Mouse (Mus musculus): ENCODE results near the gene Tfb1m. TPM values are rescaled to one million over a fixed set of nuclear protein-coding genes. Genes with fewer than 3 reads are reported as not detected.

The Tfb1m gene
- total and polyA plus RNA-seq, 2 experiments from 2014 or later = 7.9 to 10.9 TPM

- DNase-seq (ENCODE audit: low spot score) (no peak), ATAC-seq (no peak)
- Histone ChIP-seq H3K36me3 (ENCODE audit: insufficient read depth, low read length) (no peaks in the 10 kb centered on the region), H3K4me3 (ENCODE audit: low read length) (no peak overlapping the region), H3K27me3 (ENCODE audit: insufficient read depth, low read length) (no peaks in the 10 kb centered on the region), H3K4me1 (ENCODE audit: insufficient read depth, low read length) (no peaks in the 10 kb centered on the region), H3K9ac (replicated peaks; ENCODE audit: low read length) (no peak overlapping the region), H3K27ac (no peak overlapping the region), H3K9me3 (ENCODE audit: low read length) (no peaks in the 10 kb centered on the region), H3K4me2 (ENCODE audit: low read depth, low read length) (no peak overlapping the region)
- 32% methylated on average over 9 of the region's 9 CpGs for WGBS
- no peak for TF ChIP-seq CTCF (IDR thresholded peaks at IDR 0.05; ENCODE audit: low read depth)
These were observed 41.2 kb downstream of the Tfb1m start for GRCm38 (mm10) chr17:3516406-3516805.

DNA sequence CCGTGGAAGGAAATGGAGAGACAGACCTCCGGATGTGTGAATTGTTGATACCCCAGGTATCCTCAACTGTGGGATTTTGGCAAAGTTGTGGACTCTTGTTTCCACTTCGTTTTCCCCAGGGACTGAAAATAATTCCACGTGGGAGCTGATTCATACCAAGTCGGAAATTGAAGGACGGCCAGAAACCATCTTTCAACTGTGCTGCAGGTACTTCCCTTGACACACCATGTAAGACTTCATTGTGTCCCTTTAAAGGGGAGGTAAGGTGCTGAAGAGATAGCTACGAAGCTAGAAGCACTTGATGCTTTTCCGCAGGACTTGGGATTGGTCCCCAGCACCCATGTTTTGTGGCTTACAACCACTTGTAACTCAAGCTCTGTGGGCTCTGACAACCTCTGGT is 41.7 kb downstream of the Tfb1m start:
- Histone ChIP-seq H3K4me3 (ENCODE audit: low read length) (no peak overlapping the region), H3K9ac (replicated peaks; ENCODE audit: low read length) (no peak overlapping the region), H3K27ac (no peak overlapping the region), H3K4me2 (ENCODE audit: low read depth, low read length) (no peak overlapping the region), H3K27me3 (ENCODE audit: insufficient read depth, low read length) (no peaks in the 10 kb centered on the region), H3K9me3 (ENCODE audit: low read length) (no peaks in the 10 kb centered on the region), H3K4me1 (ENCODE audit: insufficient read depth, low read length) (no peaks in the 10 kb centered on the region), H3K36me3 (ENCODE audit: insufficient read depth, low read length) (no peaks in the 10 kb centered on the region)
- DNase-seq (ENCODE audit: low spot score) (no peak), ATAC-seq (no peak)
- TF ChIP-seq CTCF (IDR thresholded peaks at IDR 0.05; ENCODE audit: low read depth) = no peak
- 95% methylated on average over 8 of the region's 8 CpGs for whole genome bisulfite sequencing

DNA sequence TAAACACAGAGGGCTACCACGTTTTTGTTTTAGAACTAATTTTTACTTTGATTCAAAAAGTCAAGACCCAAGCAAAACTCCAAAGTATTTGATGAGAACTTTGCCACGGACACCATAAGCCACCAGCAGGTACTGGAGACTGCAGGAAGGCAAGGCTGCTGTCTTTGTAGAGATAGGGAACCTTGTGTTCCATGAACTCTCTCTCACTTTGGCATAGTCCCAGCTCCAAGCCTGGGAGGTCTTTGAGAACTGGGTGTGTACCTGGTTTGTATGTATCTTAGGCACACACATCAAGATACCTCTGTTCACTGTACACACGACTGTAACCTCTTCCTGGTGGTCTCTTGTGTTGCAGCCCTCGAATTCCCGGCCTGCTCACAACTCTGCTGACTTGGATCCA is 43.3 kb downstream of the Tfb1m start:
- no peak for TF ChIP-seq CTCF (IDR thresholded peaks at IDR 0.05; ENCODE audit: low read depth)
- no peaks in the 10 kb centered on the region for H3K4me1 ChIP-seq (ENCODE audit: insufficient read depth, low read length)
- DNase-seq (ENCODE audit: low spot score) = no peak
- no peak overlapping the region for H3K9ac ChIP-seq (replicated peaks; ENCODE audit: low read length)
- H3K4me3 ChIP-seq (ENCODE audit: low read length) = no peak overlapping the region
- WGBS = 90% methylated on average over 5 of the region's 5 CpGs
- no peaks in the 10 kb centered on the region for H3K9me3 ChIP-seq (ENCODE audit: low read length)
- H3K36me3 ChIP-seq (ENCODE audit: insufficient read depth, low read length) = no peaks in the 10 kb centered on the region
- ATAC-seq = no peak
- no peak overlapping the region for H3K27ac ChIP-seq
- no peak overlapping the region for H3K4me2 ChIP-seq (ENCODE audit: low read depth, low read length)
- no peaks in the 10 kb centered on the region for H3K27me3 ChIP-seq (ENCODE audit: insufficient read depth, low read length)

DNA sequence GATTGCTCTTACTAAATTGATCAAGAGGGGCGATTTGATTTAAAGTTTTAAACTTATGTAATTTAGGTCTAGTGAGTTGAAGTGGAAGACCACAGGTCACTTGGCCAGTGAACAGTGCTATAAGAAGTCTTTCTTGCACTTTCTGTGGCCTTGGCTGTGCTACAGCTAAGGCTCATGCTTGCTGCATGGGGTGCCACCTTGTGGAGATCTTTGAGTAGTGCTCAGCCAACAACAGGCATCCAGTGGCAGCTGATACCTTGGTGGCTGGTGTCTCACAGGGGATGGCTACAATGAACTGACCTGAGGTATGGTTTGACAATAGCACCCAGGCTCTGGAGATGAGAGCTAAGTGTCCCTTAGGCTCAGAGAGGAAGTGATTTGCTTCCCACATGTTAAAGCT is 47.7 kb downstream of the Tfb1m start:
- peak; percentile 88 for DNase-seq (ENCODE audit: low spot score)
- Histone ChIP-seq H3K36me3 (ENCODE audit: insufficient read depth, low read length) (no peaks in the 10 kb centered on the region), H3K9ac (replicated peaks; ENCODE audit: low read length) (no peak overlapping the region), H3K27ac (no peak overlapping the region), H3K9me3 (ENCODE audit: low read length) (no peaks in the 10 kb centered on the region), H3K4me1 (ENCODE audit: insufficient read depth, low read length) (no peaks in the 10 kb centered on the region), H3K4me2 (ENCODE audit: low read depth, low read length) (no peak overlapping the region), H3K4me3 (ENCODE audit: low read length) (no peak overlapping the region), H3K27me3 (ENCODE audit: insufficient read depth, low read length) (no peaks in the 10 kb centered on the region)
- peak; percentile 83 for ATAC-seq
- WGBS = 19% methylated on average over 1 of the region's 1 CpGs
- TF ChIP-seq CTCF (IDR thresholded peaks at IDR 0.05; ENCODE audit: low read depth) = peak; percentile 97

DNA sequence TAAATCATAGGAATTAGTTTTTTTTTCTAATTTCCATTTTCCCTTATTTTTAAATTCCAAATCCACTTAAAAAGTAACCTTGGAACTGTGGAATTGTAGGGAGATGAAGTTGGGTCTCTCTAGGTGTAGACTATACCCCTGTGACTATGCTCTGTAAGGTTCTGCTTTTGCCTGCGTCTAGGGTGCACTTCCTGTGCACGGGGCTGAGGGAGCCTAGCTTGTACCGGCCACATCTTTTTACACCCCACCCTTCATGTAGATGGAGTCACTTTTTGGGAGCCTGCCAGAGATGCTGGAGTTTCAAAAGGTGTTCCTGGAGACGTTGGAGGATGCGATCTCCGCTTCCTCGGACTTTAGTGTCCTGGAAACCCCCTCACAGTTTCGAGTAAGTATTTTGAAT is 51.1 kb downstream of the Tfb1m start:
- no peak overlapping the region for H3K9ac ChIP-seq (replicated peaks; ENCODE audit: low read length)
- no peak for TF ChIP-seq CTCF (IDR thresholded peaks at IDR 0.05; ENCODE audit: low read depth)
- no peaks in the 10 kb centered on the region for H3K9me3 ChIP-seq (ENCODE audit: low read length)
- 86% methylated on average over 8 of the region's 8 CpGs for WGBS
- H3K27me3 ChIP-seq (ENCODE audit: insufficient read depth, low read length) = no peaks in the 10 kb centered on the region
- H3K4me3 ChIP-seq (ENCODE audit: low read length) = no peak overlapping the region
- no peak overlapping the region for H3K27ac ChIP-seq
- H3K4me1 ChIP-seq (ENCODE audit: insufficient read depth, low read length) = no peaks in the 10 kb centered on the region
- no peaks in the 10 kb centered on the region for H3K36me3 ChIP-seq (ENCODE audit: insufficient read depth, low read length)
- DNase-seq (ENCODE audit: low spot score) (no peak), ATAC-seq (no peak)
- no peak overlapping the region for H3K4me2 ChIP-seq (ENCODE audit: low read depth, low read length)

DNA sequence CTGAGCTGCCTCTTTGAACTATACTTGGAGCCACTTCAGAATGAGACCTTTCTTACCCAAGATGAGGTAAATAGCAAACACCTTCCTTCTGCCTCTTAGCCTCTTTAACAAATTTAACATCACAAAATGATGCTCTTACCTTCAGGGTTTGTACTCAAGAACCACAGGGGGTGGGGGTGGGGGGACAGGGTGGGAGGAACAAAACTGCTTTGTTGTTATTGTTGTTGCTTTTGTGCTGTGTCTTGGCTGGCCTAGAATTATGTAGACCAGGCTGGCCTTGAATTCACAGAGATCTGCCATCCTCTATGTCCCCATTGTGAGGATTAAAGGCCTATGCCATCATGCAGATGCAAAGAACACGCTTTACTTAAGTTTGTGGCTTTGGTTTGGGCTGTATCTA is 51.9 kb downstream of the Tfb1m start:
- H3K9ac ChIP-seq (replicated peaks; ENCODE audit: low read length) = no peak overlapping the region
- H3K9me3 ChIP-seq (ENCODE audit: low read length) = no peaks in the 10 kb centered on the region
- ATAC-seq = no peak
- H3K4me2 ChIP-seq (ENCODE audit: low read depth, low read length) = no peak overlapping the region
- TF ChIP-seq CTCF (IDR thresholded peaks at IDR 0.05; ENCODE audit: low read depth) = no peak
- H3K4me3 ChIP-seq (ENCODE audit: low read length) = no peak overlapping the region
- H3K27me3 ChIP-seq (ENCODE audit: insufficient read depth, low read length) = no peaks in the 10 kb centered on the region
- H3K36me3 ChIP-seq (ENCODE audit: insufficient read depth, low read length) = no peaks in the 10 kb centered on the region
- no peak for DNase-seq (ENCODE audit: low spot score)
- no peak overlapping the region for H3K27ac ChIP-seq
- WGBS = 81% methylated on average over 1 of the region's 1 CpGs
- H3K4me1 ChIP-seq (ENCODE audit: insufficient read depth, low read length) = no peaks in the 10 kb centered on the region

DNA sequence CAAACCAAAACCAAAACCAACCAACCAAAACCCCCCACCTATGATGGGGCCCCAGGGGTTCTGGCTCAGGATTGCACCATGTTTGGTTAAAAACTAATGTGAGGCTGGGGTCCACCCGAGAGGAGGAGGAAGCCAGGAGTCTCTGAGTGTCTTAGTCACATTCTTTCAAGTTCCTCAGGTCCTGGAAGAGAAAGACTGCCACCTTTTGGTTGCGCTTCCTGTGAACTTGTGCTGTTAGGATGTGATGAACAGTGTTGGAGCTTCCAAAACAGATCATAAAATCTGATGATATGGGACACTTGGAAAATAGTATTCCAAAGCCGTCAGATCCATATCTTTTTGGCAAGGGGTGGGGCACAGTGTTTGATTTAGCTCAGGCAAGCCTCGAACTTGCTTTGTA is 56.6 kb downstream of the Tfb1m start:
- DNase-seq (ENCODE audit: low spot score) = no peak
- Histone ChIP-seq H3K27me3 (ENCODE audit: insufficient read depth, low read length) (no peaks in the 10 kb centered on the region), H3K27ac (no peak overlapping the region), H3K36me3 (ENCODE audit: insufficient read depth, low read length) (no peaks in the 10 kb centered on the region), H3K9ac (replicated peaks; ENCODE audit: low read length) (no peak overlapping the region), H3K9me3 (ENCODE audit: low read length) (no peaks in the 10 kb centered on the region), H3K4me1 (ENCODE audit: insufficient read depth, low read length) (no peaks in the 10 kb centered on the region), H3K4me2 (ENCODE audit: low read depth, low read length) (no peak overlapping the region), H3K4me3 (ENCODE audit: low read length) (no peak overlapping the region)
- ATAC-seq = no peak
- WGBS = 91% methylated on average over 4 of the region's 4 CpGs
- TF ChIP-seq CTCF (IDR thresholded peaks at IDR 0.05; ENCODE audit: low read depth) = 0 out of 2 replicates have a peak, but pooled peaks have one; percentile 19
